17 mouse cellular contexts compared by ENCODE assay signal in genomic region chr17:15820146-15820545, GRCm38 (mm10). TPM values are rescaled to one million over a fixed set of nuclear protein-coding genes. Genes with fewer than 3 reads are reported as not detected.
DNase-seq lines count a peak whose midpoint lies in the region; ATAC-seq and TF ChIP-seq lines count a peak whose summit lies in the region.
"Had no signal": no experiment of that assay in that cellular context is flagged by ENCODE, and none has a peak within 500 bp of the region (broad histone marks: within the 10 kb centered on the region; RNA-seq: fewer than 3 reads in every experiment).

No protein-coding gene starts in this region.

- peaks cover 12% of the 10 kb centered on the region for H3K36me3 ChIP-seq in heart, embryonic 10.5 days
- H3K36me3 ChIP-seq in lung, embryonic 15.5 days = 0 out of 2 replicates have a peak, but pooled peaks cover 3% of the 10 kb centered on the region
- peaks cover 25% of the 10 kb centered on the region; the same call in 1 of the 2 replicates for H3K36me3 ChIP-seq in embryonic facial prominence, embryonic 14.5 days (ENCODE audit: control insufficient read depth, insufficient read depth, low read length)
- peaks cover 7% of the 10 kb centered on the region for H3K36me3 ChIP-seq in small intestine, adult 2 months (ENCODE audit: control insufficient read depth, insufficient read depth, low read length)
- H3K36me3 ChIP-seq: G1E had no signal

- TF ChIP-seq POLR2A in small intestine, adult 2 months (IDR thresholded peaks at IDR 0.05; ENCODE audit: low read depth, low read length) = no peak

- no peak for TF ChIP-seq CTCF in small intestine, adult 2 months (IDR thresholded peaks at IDR 0.05; ENCODE audit: extremely low read depth, insufficient read length, insufficient replicate concordance, low read depth, low read length)

- WGBS in heart, embryonic 10.5 days = 81% methylated on average over 6 of the region's 6 CpGs
- 43% methylated on average over 6 of the region's 6 CpGs for WGBS in lung, embryonic 15.5 days
- 14% methylated on average over 6 of the region's 6 CpGs for WGBS in embryonic facial prominence, embryonic 14.5 days
- 23% methylated on average over 6 of the region's 6 CpGs for WGBS in small intestine, adult 2 months

- no peak overlapping the region for H3K4me3 ChIP-seq in heart, embryonic 10.5 days
- no peak overlapping the region for H3K4me3 ChIP-seq in lung, embryonic 15.5 days
- no peak overlapping the region for H3K4me3 ChIP-seq in embryonic facial prominence, embryonic 14.5 days (ENCODE audit: low read depth, low read length)
- H3K4me3 ChIP-seq in small intestine, adult 2 months (ENCODE audit: low read depth, low read length) = no peak overlapping the region

- peak; percentile 35 to 58 for DNase-seq in heart, adult 18-20 months
- DNase-seq in heart, embryonic 10.5 days (ENCODE audit: low spot score) = no peak
- no peak for DNase-seq in lung, adult 18-20 months
- no peak for DNase-seq in embryonic facial prominence, embryonic 14.5 days (ENCODE audit: low spot score)
- DNase-seq in layer of hippocampus, postnatal 10 days (ENCODE audit: low spot score in 2 of 2) = no peak
- DNase-seq in cerebellum, postnatal 4 days (ENCODE audit: low spot score in 2 of 2) = no peak
- DNase-seq: B cell, adult 2 months; layer of hippocampus, adult 9-11 months; liver; right cerebral cortex, adult 18-20 months; thymus, postnatal 25 days had no signal

- ATAC-seq in lung, embryonic 15.5 days (ENCODE audit: borderline replicate concordance, extremely low read depth, low FRiP score, low TSS enrichment) = no peak
- ATAC-seq in embryonic facial prominence, embryonic 14.5 days (ENCODE audit: low read depth) = no peak
- ATAC-seq: activated CD4-positive, CD25-positive, alpha-beta regulatory T cell, adult 4 months; hindbrain, embryonic 16.5 days had no signal

- H3K9ac ChIP-seq in lung, embryonic 15.5 days = no peak overlapping the region
- H3K9ac ChIP-seq in embryonic facial prominence, embryonic 14.5 days (ENCODE audit: low read depth, low read length) = no peak overlapping the region

- H3K9me3 ChIP-seq in heart, embryonic 10.5 days = no peaks in the 10 kb centered on the region
- H3K9me3 ChIP-seq in lung, embryonic 15.5 days = no peaks in the 10 kb centered on the region
- H3K9me3 ChIP-seq in embryonic facial prominence, embryonic 14.5 days (ENCODE audit: control insufficient read depth, low read length) = no peaks in the 10 kb centered on the region
- H3K9me3 ChIP-seq: G1E had no signal

- no peak overlapping the region for H3K27ac ChIP-seq in heart, embryonic 10.5 days
- H3K27ac ChIP-seq in lung, embryonic 15.5 days = peak overlapping the region; percentile 28
- no peak overlapping the region for H3K27ac ChIP-seq in embryonic facial prominence, embryonic 14.5 days (replicated peaks; ENCODE audit: low read depth, low read length)
- H3K27ac ChIP-seq in small intestine, adult 2 months (ENCODE audit: insufficient read depth, low read depth, low read length) = peak overlapping the region; percentile 16; the same call in 1 of the 2 replicates
- H3K27ac ChIP-seq: macrophage had no signal

- H3K4me1 ChIP-seq in heart, embryonic 10.5 days = peaks cover 35% of the 10 kb centered on the region
- peaks cover 53% of the 10 kb centered on the region for H3K4me1 ChIP-seq in lung, embryonic 15.5 days
- H3K4me1 ChIP-seq in embryonic facial prominence, embryonic 14.5 days (ENCODE audit: control insufficient read depth, insufficient read depth, low read length) = peaks cover 42% of the 10 kb centered on the region
- H3K4me1 ChIP-seq in small intestine, adult 2 months (ENCODE audit: control insufficient read depth, insufficient read depth, insufficient read length, low read length) = peaks cover 21% of the 10 kb centered on the region; the same call in 1 of the 2 replicates

- H3K27me3 ChIP-seq in heart, embryonic 10.5 days (ENCODE audit: insufficient read depth, poor library complexity, severe bottlenecking) = no peaks in the 10 kb centered on the region
- no peaks in the 10 kb centered on the region for H3K27me3 ChIP-seq in lung, embryonic 15.5 days
- no peaks in the 10 kb centered on the region for H3K27me3 ChIP-seq in embryonic facial prominence, embryonic 14.5 days (replicated peaks; ENCODE audit: control insufficient read depth, insufficient read depth, low read length)
- no peaks in the 10 kb centered on the region for H3K27me3 ChIP-seq in small intestine, adult 2 months (ENCODE audit: control insufficient read depth, insufficient read depth, low read length)

- no peak overlapping the region for H3K4me2 ChIP-seq in lung, embryonic 15.5 days
- peak overlapping the region; percentile 30; the same call in 1 of the 2 replicates for H3K4me2 ChIP-seq in embryonic facial prominence, embryonic 14.5 days (ENCODE audit: low read depth, low read length)

RNA-seq across cellular contexts. Expression of gene Rgmb, which starts 10.7 kb away (rescaled TPM):
- 10 to 100 TPM; 21.3 to 26.4 TPM for total RNA-seq in heart, adult 18-20 months (2021)
- 7.1 and 10.7 TPM in 2 replicates for polyA plus RNA-seq in heart, embryonic 10.5 days (2016; fragmentation: Nextera tagmentation; extraction: Ambion mirVana)
- 13.5 and 14.6 TPM in 2 replicates for polyA plus RNA-seq in lung, embryonic 15.5 days (2015; fragmentation: Nextera tagmentation; extraction: Ambion mirVana)
- 38.5 and 45.2 TPM in 2 replicates for polyA plus RNA-seq in embryonic facial prominence, embryonic 14.5 days (2014; fragmentation: Nextera tagmentation; extraction: Ambion mirVana)
- polyA plus RNA-seq in small intestine, adult 2 months (2012; rRNA removed) = 76.1 and 97.5 TPM in 2 replicates
- total RNA-seq in layer of hippocampus, postnatal 10 days (2021) = 100 to 1,000 TPM; 108 to 113 TPM
- polyA plus RNA-seq: G1E had no signal

Comparison
In these comparisons a context has a peak if more than half of its experiments do, and no peak if none do; other contexts are left out.
1. DNase-seq: peak in heart, adult 18-20 months (2 of 2); none in heart, embryonic 10.5 days (single experiment), lung, adult 18-20 months (0 of 2), embryonic facial prominence, embryonic 14.5 days (single experiment), layer of hippocampus, postnatal 10 days (0 of 2) and cerebellum, postnatal 4 days (0 of 2).
2. H3K27ac ChIP-seq: peak in lung, embryonic 15.5 days (single experiment) and small intestine, adult 2 months (single experiment); none in heart, embryonic 10.5 days (single experiment) and embryonic facial prominence, embryonic 14.5 days (single experiment).